Mouse (Mus musculus) kidney, adult 11 months (tissue): ENCODE data around the gene Bcl2l2.
A peak's percentile ranks its signal among the peaks of the same experiment; 100 is the strongest.

Source experiments
- DNase-seq: peaks from one replicate; pipeline ENCODE4 v3.0.0; 2022

The Bcl2l2 gene

DNA sequence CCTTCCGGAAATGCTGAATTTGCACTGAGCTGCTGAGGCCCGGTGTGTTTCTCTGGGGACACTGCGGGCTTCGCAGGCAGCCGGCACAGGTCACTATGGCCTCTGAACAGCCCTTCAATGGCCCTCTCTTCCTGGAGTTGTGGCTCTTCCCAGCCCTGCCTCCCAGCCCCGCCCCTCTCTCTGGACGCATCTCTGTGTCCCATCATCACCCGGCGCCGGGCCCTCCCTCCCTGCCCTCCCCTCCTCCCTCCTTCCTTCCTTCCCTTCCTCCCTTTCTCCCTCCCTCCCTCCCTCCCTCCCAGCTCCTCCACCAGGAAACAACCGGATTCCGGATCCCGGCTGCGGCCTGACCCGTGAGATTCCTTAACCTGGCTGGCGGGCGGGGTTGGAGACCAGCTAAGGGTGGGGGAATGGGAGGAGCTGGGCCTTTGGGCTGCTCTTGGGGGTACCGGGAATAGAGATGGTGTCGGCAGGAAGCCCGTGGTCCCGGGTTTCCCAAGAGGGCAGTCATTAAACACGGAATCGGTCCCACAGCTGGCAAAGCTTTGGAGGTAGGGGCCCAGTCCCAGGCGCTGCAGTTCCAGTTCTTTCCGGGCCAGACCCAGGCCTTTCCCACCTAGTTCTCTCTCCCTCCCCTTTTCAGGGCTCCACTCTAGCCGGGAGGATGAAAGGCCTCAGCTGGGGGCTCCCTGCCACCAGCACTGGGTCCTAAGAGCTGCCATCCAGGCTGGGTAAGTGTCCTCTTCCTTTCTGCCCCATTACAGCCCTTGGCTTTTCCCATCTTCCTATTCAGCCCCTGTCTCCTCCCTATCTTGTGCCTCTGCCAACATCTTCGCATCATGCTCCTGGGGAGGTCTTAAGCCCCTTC is at the start of gene Bcl2l2, which contains the start of gene Gm20521:
TSS of gene Bcl2l2 (plus strand) at position 224 of the 868 bp plus-strand sequence.
TSS of gene Gm20521 (plus strand) at position 288 of the 868 bp plus-strand sequence.
- DNase-seq = peak; percentile 88

DNA sequence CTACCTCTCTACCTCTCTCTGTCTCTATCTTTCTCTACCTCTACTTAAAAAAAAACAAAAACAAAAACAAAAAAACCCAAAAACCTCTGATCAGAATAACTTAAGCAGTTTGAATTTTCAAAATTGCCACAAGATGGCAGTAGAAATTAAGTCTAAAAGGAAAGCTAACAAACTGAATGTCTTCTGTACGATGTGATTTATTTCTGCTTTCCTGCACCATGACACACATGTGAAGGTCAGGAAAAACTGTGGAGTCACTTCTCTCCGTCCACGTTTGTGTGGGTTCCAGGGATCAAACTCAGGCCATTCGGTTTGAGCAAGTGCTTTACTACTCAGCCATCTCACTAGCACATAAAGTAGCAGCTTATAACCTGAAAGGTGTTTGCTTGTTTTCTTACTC is 39.7 kb upstream of the Bcl2l2 start:
- DNase-seq = no peak

DNA sequence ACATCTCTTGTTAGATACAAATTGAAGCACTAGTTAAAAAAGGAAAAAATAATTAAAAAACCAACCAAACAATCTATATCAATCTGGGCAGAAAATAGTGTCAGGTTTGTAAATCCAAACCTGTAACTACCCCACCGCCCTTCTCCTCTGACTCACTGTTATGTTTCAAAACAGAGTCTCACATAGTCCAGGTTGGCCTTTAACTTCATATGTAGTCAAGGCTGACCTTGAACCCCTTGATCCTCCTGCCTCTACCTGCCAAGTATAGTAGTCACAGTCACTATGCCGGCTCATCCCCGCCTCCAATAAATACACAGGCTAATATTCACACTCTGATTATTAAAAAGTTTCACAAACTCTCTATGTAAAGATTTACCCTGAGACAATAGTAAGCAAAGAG is 27.5 kb upstream of the Bcl2l2 start:
- no peak for DNase-seq

DNA sequence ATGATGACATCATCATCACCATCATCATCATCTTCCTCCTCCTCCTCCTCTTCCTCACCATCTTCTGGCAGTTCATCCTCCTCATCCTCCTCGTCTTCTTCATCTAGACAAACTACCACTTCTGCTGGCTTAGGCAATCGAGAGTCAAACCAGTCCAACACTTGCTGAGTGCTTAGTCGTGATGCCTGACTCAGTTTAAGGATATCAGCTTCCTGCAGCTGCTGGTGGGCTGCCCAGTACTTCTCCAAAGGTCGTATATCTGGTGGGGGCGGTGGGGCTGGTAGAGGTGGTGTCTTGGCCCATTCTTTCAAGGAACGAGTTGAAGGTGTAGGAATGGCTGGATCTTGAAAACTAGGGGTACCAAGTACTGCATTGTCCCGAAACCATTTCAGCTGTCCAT is 26.5 kb upstream of the Bcl2l2 start:
- no peak for DNase-seq

DNA sequence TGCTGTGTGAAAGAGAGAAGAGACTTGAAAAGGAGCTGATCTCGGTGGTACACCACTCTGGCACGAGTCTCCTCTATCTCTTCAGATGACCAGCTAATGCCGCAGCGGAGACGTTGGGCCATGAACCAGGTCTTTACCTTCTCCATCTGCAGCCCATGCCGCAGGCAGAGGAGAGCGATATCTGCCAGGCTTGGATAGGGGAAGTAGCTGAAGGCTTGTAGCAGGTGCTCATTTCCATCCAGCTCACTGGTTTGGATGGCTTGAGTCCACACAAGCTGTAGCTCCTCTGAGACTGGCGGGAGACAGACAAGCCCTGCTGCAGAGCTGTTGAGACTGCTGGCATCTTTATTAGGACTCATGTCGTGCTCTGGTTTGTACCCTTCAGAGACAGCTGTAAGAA is 25.3 kb upstream of the Bcl2l2 start:
- DNase-seq = no peak

DNA sequence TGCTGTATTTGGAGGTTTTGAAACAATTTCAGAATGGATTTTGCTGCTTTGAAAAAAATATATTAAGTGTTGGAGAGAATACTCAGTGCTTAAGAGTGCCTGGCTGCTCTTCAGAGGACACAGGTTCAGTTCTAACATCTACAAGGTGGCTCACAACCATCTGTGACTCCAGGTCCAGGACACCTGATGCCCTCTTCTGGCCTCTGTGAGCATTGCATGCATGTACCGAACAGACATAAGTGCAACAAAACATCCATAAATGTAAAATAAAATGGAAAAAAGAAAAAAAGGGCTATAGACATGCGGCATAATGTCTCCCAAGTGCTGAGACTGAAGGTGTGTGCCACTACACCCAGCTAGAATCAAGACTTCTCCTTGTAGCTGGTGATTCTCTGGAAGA is 22.7 kb upstream of the Bcl2l2 start:
- DNase-seq = peak; percentile 45

DNA sequence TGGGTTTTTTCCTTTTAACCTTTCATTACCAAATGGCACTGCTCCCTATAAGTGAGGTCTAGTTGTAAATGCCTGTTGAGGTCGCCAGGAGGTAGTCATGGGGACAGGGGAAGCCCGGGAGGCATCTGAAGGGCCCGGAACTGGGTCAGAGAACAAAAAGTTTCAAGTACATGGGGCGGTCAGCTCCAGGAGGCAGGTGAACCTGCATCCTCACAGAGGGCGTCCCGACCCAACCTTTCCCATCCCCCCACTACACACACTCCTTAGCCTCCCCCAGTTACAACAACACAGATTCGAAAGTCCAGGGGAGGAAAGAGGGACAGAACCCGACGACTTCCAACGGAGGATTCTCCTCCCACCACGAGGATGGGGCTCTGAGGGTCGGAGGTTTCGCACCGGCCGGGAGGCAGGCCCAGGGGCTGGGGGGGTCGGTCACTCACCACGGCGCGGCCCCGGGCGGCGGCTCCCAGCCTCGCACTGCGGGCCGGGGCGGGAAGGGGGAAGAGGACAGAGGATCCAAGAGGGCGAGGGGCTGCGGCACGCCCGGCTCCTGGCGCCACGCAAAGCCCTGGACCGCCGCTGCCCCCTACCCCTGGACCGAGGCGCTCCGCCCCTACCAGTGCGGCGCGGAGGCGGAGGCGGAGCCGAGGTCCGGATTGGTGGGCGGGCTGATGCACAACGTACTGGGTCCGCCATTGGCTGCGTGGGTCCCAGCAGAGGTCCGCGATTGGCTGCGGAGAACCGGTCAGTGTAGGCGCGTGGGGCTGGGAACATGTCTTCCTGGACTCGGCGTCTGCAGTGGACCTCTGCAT is 19.5 kb upstream of the Bcl2l2 start:
- DNase-seq = peak; percentile 93

DNA sequence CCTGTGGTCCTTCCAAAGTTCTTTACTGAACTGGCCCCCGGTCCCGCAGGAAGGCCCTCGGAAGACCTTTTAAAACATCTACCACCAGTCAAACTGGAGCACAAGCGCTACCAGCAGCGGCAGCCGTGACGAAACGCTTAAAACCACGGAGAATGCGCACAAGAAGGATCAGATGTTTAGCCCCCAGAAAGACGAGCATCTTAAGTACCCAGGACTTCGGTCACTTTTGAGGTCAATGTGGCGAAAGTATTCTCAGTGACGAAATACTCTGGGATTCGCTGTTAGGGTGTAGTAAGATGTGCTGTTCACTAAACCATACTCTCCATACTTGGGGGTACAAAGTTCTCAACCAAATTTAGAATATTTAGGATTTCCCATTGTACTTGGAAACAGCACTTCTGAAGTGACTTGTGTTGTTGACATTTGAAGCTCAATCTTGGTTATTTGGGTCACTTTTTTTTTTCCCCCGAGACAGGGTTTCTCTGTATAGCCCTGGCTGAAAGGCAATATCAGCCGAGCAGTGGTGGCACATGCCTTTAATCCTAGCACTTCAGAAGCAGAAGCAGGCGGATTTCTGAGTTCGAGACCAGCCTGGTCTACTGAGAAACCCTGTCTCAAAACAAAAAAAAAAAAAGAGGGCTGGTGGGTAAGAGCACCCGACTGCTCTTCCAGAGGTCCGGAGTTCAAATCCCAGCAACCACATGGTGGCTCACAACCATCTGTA is 18.7 kb upstream of the Bcl2l2 start:
- DNase-seq = no peak

DNA sequence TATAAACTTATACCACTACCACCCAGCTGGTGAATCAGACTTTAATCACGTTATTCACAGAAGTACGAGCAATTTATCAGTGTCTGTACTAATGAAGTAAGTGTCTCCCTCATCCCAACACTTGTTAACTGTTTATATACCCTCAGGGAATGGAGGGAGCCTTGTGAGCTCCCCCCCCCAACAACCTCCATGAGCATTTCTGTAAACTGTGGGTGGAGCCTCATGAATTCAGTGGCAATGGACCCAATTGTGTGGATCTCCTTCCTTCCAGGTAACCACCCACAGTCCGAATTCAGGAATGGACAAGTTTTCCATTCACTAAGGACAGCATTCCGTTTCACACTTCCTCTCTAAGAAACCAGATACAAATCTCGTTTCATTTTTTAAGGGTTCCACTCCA is 17.6 kb upstream of the Bcl2l2 start:
- no peak for DNase-seq

DNA sequence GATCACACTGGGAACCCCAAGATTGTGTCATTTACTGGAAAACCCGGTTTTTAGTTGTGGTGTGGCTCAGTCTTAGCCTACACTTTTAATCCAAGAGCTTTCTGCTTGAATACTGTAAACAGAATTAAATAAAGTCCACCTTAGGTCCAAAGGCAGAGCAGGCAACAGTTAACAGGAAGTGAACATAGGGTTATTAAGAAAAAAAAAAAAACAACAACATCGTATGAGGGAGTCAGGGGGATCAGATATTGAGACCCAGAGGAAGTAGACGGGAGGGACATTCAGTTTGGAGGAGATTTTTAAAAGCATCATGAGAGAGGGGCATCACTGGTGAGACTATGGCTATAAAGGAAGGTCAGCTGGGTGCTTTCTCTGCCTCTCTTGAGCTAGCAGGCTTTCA is 16.9 kb upstream of the Bcl2l2 start:
- no peak for DNase-seq

DNA sequence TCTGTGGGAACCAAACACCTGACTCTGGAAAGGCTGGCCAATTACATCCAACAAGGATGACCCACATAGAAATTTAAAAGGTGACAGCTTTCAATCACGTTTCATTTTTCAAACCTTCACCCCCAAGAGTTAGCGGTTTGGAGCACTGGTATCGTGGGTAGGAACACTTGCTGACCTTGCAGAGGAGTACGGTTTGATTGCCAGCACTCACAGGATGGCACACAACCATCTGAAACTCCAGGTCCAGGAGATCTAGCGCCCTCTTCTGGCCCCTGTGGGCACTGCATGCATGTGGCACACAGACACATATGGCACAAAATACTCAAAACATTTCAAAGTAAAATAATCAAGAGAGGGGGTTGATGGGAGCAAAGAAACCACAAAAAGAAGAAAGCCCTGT is 16.2 kb upstream of the Bcl2l2 start:
- DNase-seq = no peak

DNA sequence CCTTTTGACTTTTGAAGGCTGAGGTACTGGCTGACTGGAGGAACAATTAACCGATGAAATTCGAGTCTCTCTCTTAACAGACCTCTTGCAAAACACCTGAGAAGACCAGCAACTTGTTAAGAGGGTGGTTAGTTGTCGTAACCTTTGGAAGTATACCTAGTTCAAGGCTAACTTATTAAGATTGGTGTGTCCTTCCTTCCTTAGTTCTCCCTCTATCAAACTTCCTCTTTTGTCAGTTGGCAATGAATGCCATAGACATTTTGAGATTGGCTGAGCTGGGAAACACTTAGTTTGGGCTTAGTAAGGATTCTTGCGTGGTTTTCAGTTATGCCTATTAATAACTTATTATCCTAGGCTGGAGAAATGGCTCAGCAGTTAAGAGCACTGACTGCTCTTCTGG is 15.2 kb upstream of the Bcl2l2 start:
- no peak for DNase-seq

DNA sequence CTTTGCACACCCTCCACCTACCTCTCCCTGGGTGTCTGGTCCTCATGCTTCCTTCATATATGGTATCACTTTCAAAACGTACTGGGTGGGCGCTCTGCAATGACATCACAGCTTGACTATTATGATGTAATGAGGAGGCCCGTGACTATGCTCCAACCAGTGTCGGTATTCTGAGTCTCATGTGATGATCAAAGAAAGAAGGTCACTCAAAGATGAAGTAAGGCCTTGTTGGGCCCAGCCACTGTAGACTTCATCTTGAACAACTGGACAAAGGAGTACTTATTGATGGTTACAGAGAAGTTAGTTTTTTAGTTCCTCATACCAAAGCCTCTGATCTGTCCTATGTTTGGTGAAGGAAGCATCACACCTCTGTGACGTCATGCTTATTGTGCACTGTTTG is 12.3 kb upstream of the Bcl2l2 start, which contains the start of gene Homez:
TSS of gene Homez (minus strand) at position 101 of the 400 bp plus-strand sequence.
- DNase-seq = no peak

DNA sequence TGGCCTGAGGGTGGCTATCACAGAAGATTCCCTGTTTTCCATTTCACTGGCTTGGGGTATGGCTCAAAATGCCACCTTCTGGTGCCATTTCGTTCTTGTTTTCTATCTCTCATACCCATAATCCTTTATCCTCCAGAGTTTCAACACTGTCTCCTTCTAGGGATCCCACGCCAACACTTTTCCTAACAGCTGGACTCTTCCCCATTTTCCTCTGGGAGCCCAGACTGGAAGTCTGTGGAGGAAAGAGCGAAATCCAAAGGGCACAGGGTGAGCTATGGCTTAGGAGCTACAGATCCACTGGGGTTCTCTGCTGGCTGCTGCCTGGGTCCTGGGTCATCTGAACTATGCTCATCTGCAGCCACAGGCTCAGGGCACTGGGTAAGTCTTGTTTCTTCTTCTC is 9.0 kb upstream of the Bcl2l2 start:
- no peak for DNase-seq

DNA sequence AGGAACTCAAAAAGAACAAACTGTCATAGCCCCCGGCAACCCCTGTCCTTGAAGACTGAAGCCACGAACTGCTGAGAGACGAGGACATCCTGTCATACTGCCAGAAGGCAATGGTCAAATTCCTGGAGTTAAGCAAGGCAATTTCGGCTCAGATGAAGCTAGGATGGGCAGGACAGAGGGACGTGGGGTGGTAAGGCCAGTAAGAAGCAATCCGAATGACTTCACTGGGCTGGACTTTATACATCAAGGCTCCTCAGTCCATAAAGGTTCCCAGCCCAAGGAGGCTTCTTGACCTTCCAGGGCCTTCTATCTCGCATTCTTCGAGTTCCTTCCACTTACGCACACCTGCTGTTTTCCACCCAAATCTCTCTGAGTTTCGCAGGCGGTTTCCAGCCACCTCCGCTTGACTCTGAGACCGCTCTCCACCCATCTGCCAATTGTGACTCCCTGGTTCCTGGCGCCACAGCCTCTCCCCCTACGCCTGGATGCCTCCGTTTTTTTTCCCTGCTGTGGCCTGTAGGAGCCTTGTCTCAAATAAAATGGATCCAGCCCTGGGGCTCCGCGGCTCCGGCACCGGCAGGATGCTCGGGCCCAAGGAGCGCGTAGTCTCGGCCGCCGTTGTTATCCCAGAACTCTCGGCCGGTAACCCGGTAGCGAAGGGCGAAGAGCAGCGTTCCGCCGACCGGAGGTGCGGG is 7.2 kb upstream of the Bcl2l2 start:
- peak; percentile 56 for DNase-seq

DNA sequence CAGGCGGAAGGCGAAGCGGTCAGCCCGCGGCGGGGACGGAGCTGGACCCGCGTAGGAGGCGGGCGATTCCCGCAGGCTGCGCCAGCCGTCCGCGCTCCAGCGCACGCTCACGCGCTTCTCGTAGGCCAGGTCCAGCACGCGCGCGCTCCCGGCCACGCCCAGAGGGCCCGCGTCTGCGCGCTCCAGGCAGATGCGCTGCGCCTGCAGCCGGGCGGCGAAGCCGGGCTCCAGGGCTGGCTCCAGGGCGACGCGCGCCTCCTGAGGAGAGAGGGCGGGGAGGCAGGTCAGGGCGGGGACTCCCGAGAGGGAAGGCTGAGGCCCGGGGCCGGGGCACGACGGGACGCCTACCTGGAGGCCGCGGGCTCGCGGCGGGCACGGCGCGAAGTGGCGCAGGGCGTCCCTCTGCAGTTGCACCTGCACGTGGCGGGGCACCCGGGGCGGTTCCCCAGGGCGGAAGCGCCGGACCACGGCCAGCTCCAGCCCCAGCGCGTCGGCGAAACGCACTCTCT is 6.6 kb upstream of the Bcl2l2 start:
- DNase-seq = peak; percentile 93

DNA sequence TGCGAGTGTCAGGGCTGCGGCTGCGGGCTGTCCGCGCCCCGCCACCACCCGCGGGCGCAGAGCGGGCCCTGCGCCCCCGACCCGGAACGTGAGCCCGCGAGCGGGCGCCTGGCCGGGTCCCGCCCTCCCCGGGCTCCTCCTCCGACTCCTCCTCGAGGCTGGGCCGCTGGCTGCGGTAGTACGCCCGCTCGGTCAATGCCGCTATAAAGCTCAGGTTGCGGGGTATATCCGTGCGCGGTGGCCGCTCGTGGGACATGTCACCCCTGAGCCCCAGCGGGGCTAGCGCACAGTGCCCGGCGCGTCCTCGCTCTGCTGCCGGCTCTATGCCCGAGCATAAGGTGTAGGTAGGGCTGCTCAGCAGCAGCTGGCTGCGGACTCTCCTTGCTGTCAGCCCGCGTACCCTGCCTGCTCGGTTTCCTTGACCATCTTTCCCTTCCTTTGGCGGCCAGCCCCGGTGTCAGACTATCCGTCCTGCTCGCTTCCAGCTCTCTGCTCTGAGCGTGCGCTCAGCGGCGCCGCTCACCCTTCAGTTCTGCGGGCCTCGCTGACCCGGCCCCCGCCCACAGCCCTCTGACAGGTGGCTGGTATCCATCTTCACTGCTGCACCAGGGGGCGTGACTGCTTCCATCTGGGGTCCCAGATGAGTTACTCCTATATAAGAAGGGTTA is 6.0 kb upstream of the Bcl2l2 start, which contains the start of gene Ppp1r3e:
TSS of gene Ppp1r3e (minus strand) at position 503 of the 668 bp plus-strand sequence.
- DNase-seq = peak; percentile 68

DNA sequence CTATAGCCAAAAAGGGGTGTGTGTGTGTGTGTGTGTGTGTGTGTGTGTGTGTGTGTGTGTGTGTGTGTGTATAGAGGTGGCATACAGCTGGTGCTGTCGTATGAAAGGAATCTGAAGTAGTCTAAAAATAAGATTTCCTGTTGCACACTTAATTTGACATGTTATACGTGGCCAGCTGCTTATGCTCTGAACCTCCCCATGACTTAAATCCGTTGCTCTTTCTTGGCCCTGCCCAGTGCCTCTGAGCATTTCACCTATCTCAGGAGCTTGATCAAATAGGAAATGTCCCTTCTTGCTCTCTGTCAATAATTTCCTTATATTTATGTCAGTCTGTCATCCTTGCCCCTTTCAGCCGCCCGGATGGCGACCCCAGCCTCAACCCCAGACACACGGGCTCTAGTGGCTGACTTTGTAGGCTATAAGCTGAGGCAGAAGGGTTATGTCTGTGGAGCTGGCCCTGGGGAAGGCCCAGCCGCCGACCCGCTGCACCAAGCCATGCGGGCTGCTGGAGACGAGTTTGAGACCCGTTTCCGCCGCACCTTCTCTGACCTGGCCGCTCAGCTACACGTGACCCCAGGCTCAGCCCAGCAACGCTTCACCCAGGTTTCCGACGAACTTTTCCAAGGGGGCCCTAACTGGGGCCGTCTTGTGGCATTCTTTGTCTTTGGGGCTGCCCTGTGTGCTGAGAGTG is 990 bp downstream of the Bcl2l2 start:
- no peak for DNase-seq

DNA sequence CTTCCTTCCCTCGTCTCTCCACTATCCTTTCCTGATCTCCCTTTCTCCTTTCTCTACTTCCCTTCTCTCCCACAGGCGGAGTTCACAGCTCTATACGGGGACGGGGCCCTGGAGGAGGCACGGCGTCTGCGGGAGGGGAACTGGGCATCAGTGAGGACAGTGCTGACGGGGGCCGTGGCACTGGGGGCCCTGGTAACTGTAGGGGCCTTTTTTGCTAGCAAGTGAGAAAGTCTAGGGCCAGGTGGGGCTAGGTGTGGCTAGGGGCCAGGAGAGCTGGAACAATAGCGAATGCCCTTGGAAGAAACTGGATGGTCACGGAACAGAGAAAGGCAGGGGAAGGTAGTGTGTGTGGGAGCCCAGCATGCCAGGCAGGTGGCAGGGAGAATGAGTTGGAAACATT is 2.1 kb downstream of the Bcl2l2 start:
- no peak for DNase-seq

DNA sequence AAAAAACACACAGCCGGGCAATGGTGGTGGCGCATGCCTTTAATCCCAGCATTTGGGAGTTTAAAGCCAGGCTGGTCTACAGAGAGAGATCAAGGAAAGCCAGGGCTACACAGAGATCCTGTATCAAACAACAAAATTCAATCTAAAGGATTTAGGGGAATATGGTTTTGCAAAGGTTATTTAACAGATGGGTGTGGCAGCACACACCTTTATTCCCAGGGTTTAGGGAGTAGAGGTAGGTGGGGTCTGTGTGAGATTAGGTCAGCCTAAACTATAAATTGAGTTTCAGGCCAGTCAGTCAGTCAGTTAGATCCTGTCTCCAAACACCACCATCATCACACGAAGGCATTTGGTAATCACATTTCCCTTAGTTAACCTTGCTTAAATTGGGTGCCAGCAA is 9.0 kb downstream of the Bcl2l2 start, which contains the start of gene Pabpn1:
TSS of gene Pabpn1 (plus strand) at position 301 of the 400 bp plus-strand sequence.
- DNase-seq = no peak

DNA sequence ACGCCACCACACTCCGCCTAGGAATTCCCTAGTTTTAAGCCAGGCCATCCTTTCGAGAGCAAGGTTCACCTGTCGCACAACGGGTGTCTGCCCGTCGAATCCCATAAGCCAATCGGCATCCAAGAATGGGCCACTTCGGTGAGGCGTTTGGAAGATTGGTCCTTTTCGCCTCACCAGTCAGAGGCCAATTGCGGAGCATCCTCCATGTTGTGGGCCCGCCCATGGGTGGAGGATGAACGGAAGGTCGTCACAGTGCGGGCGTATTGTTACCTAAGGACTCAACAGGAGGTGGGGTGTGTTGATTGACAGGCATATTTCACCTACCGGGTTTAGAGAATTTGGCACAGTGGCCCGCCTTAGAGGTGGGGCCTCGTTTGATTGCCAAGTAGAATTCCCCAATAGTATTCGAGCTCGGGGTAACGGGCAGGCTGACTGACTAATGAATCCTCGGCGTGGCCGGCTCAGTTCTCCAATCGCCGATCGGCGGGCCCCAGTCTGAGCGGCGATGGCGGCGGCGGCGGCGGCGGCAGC is 10.5 kb downstream of the Bcl2l2 start:
- DNase-seq = peak; percentile 100
